Mouse (Mus musculus): ENCODE data around the gene Vps11. TPM values are rescaled to one million over a fixed set of nuclear protein-coding genes. Genes with fewer than 3 reads are reported as not detected.
A peak's percentile ranks its signal among the peaks of the same experiment; 100 is the strongest.
"Not testable (repeated sequence)": the region's sequence is repeated elsewhere in the genome, so short reads cannot be mapped to it uniquely, and the experiment has no call there.

Gene Vps11
- polyA plus RNA-seq, 1 experiment from 2014 or later = 19.7 TPM

DNA sequence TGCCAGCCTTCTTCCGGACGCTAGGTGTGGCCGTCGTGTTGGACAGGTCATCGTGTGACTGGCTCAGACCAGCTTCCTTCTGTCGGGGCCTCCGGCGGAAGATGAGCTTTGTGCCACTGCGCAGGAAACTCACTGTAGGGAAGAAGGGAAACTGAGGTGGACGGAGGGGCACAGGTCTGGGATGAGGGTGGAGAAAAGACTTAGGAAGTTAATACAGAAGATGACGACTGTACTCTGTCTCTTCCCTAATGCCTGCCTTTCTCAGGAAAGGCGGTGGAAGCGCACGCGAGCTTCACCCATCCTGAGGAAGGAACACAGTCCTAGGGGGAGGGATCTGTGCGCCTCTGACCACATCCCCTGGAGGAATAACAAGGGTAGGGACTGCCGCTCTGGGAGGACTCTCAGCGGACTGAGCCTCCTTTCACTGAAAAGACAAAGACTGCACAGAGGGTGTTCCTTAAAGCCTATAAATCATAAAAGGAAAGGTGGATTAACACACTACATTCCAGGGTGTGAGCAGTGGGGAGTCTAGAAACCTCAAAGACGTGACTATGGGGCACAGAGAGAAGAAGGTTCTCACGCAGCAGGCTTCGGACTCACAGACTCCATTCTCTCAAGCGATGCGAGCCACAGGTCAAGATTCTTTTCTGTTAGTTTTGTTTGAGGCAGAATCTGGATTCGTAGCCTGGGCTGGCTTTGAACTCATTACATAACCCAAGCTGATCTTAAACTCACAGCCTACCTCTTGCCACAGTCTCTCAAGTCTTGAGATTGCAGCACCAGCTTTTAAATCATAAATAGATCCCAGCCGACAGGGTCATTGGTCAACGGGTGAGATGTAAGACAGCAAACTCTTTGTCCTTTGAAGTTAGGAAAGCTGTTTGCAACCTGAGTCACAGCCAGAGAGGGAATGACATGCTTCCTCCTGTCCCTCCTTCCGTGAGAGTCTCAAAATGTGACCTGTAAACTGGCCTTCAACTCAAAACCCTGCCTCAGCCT lies 50.0 kb downstream of the Vps11 start:
- peak; percentile 60; the same call in 1 of the 2 replicates for ATAC-seq (ENCODE audit: insufficient number of reproducible peaks, low FRiP score)
- Histone ChIP-seq H3K27me3 (replicated peaks) (no peaks in the 10 kb centered on the region), H3K4me1 (replicated peaks) (peaks cover 13% of the 10 kb centered on the region), H3K9me3 (replicated peaks) (no peaks in the 10 kb centered on the region), H3K9ac (peak overlapping the region; percentile 16; the same call in 1 of the 2 replicates), H3K4me2 (peak overlapping the region; percentile 46), H3K4me3 (peak overlapping the region; percentile 2; the same call in 1 of the 2 replicates), H3K36me3 (peaks cover 40% of the 10 kb centered on the region), H3K27ac (ENCODE audit: poor library complexity, severe bottlenecking) (no peak overlapping the region)
- 16% methylated on average over 27 of the region's 27 CpGs for WGBS

DNA sequence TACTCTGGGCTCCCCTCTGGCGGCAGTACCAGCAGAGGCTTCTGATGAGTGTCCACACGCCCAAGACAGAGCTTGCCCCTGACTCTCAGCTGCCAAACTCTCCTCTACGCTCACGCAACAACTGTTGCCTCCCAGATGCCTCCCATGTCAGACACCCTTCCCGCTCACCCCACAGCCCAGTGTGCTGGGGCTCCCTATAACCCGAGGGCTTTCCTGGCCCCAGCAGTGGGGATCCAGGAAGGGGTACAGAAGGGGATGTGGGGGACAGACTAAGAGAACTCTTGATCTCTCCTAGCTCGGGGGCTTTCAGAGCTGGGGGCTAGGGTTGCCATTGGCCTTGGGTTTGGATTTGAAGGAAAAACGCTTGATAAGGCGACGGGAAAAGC lies 50.7 kb downstream of the Vps11 start:
- Histone ChIP-seq H3K4me1 (replicated peaks) (peaks cover 13% of the 10 kb centered on the region), H3K27me3 (replicated peaks) (no peaks in the 10 kb centered on the region), H3K9ac (peak overlapping the region; percentile 16; the same call in 1 of the 2 replicates), H3K4me2 (peak overlapping the region; percentile 46), H3K27ac (ENCODE audit: poor library complexity, severe bottlenecking) (no peak overlapping the region), H3K9me3 (replicated peaks) (no peaks in the 10 kb centered on the region), H3K4me3 (no peak overlapping the region), H3K36me3 (peaks cover 33% of the 10 kb centered on the region)
- 26% methylated on average over 10 of the region's 10 CpGs for WGBS
- ATAC-seq (ENCODE audit: insufficient number of reproducible peaks, low FRiP score) = no peak

DNA sequence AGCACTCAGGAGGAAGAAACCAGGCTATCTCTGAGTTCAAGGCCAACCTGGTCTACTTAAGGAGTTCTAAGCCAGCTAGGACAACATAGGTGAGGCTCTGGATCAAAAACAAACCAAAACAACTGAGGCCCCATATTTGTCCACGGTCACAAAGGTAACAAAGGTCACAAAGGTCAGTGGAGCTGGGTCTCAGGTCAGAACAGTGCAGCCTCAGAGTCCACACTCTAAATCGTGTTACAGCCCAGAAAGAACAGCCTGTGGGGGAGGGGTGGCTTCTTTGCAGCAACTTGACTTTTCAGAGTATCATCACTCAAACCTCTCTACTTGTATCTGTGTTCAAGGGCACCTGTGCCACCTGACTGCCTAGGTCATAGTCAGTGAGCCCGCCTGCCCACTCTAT lies 51.7 kb downstream of the Vps11 start:
- Histone ChIP-seq H3K4me1 (replicated peaks) (peaks cover 15% of the 10 kb centered on the region), H3K9me3 (replicated peaks) (no peaks in the 10 kb centered on the region), H3K4me3 (no peak overlapping the region), H3K27ac (ENCODE audit: poor library complexity, severe bottlenecking) (no peak overlapping the region), H3K27me3 (replicated peaks) (no peaks in the 10 kb centered on the region), H3K9ac (no peak overlapping the region), H3K4me2 (no peak overlapping the region), H3K36me3 (peaks cover 23% of the 10 kb centered on the region)
- WGBS = 69% methylated on average over 3 of the region's 3 CpGs
- no peak for ATAC-seq (ENCODE audit: insufficient number of reproducible peaks, low FRiP score)

DNA sequence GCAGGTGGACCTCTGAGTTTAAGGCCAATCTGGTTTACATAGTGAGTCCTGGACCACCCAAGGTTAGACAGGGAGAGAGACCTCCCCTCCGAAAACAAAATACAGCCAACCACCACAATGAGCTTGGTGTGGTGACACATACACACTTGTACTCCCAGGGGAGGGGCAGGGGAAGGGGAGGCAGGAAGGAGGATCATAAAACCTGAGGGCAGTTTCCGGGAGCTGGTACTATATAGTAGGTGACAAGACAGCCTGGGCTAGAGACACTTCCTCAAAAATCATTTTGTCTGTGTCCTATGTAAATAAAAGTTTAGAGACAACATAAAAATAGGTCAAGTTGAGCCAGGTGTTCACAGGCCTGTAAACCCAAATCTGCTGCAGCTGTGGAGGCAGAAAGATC lies 54.2 kb downstream of the Vps11 start:
- Histone ChIP-seq H3K36me3 (peaks cover 6% of the 10 kb centered on the region), H3K4me3 (no peak overlapping the region), H3K27me3 (replicated peaks) (no peaks in the 10 kb centered on the region), H3K9ac (no peak overlapping the region), H3K27ac (ENCODE audit: poor library complexity, severe bottlenecking) (no peak overlapping the region), H3K4me1 (replicated peaks) (peaks cover 28% of the 10 kb centered on the region), H3K9me3 (replicated peaks) (no peaks in the 10 kb centered on the region), H3K4me2 (no peak overlapping the region)
- ATAC-seq (ENCODE audit: insufficient number of reproducible peaks, low FRiP score) = no peak
- WGBS = 90% methylated on average over 2 of the region's 2 CpGs

DNA sequence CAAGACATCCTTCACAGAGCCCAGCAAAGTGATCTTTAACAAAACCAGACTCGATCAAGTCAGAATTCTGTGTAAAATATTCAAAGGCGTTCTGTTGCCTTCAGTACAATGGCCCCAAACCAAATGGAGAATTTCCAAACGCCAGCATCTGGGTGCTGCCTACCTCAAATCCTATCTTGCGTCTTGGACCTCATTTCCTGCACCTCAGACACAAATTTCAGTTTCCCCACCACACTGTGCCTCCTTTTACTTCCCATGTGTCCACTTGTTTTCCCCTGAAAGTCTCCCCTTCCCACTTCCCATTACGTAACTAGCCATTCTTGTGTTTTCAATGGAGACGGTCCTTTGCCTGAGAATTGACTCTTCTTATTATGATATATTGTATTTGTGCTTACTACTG lies 54.9 kb downstream of the Vps11 start:
- H3K4me1 ChIP-seq (replicated peaks) = peaks cover 25% of the 10 kb centered on the region
- ATAC-seq (ENCODE audit: insufficient number of reproducible peaks, low FRiP score) = no peak
- no peak overlapping the region for H3K27ac ChIP-seq (ENCODE audit: poor library complexity, severe bottlenecking)
- H3K9me3 ChIP-seq (replicated peaks) = no peaks in the 10 kb centered on the region
- peaks cover 13% of the 10 kb centered on the region for H3K36me3 ChIP-seq
- no peaks in the 10 kb centered on the region for H3K27me3 ChIP-seq (replicated peaks)
- H3K9ac ChIP-seq = no peak overlapping the region
- H3K4me2 ChIP-seq = no peak overlapping the region
- WGBS = 85% methylated on average over 6 of the region's 6 CpGs
- no peak overlapping the region for H3K4me3 ChIP-seq

DNA sequence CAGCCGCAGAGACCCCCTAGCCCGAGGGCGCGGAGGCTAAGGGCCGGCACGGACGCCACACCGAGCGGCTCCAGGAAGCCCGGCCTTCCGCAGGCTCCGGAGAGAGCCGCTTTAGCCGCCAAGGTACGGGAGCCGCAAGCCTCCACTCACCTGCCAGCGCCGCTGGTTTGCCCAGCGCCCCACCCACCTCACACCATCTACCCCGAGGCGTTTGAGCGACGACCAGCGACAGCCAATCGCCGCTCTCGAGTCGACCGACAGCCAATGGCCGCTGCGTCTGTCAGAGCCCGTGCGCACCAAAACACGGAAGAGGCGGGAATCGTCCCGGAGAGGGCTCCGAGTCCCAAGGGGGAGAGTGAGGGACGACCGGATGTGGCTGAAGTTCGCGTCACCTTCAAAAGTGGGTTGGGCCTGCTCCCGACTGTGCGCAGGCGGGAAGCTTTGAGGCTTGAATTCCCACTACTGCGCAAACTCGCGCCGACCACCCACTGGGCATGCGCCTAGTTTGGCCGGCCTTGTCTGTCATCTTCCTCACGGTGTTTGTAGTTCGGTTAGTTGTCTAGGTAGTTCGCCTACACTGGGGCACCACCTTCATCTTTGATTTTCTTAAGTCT lies 55.9 kb downstream of the Vps11 start, which contains the start of gene Hinfp:
Gene Hinfp, minus strand, starts transcription at position 206 of the 614 bp plus-strand sequence.
- Histone ChIP-seq H3K36me3 (peaks cover 22% of the 10 kb centered on the region), H3K9ac (peak within 1 kb of the TSS; percentile 99), H3K9me3 (replicated peaks) (no peaks in the 10 kb centered on the region), H3K4me1 (replicated peaks) (peaks cover 16% of the 10 kb centered on the region), H3K4me3 (peak within 1 kb of the TSS; percentile 97), H3K4me2 (peak within 1 kb of the TSS; percentile 87), H3K27me3 (replicated peaks) (no peaks in the 10 kb centered on the region), H3K27ac (ENCODE audit: poor library complexity, severe bottlenecking) (peak within 1 kb of the TSS; percentile 89)
- WGBS = under 1% methylated on average over 54 of the region's 54 CpGs
- ATAC-seq (ENCODE audit: insufficient number of reproducible peaks, low FRiP score) = peak; percentile 100

DNA sequence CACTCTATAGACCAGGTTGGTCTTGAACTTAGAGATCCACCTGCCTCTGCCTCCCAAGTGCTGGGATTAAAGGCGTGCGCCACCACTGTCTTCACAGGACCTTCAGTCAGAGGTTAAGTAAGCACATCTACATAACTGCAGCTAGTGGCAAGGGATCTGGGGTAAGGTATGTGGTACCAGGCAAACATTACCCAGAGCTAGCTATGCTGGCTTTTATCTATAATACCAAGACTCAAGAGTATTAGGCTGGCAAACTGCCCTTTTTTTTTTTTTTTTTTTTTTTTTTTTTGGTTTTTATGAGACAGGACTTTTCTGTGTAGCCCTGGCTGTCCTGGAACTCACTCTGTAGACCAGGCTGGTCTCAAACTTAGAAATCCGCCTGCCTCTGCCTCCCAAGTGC lies 61.5 kb downstream of the Vps11 start:
- H3K4me2 ChIP-seq; H3K9me3 ChIP-seq (replicated peaks); H3K4me3 ChIP-seq; H3K27me3 ChIP-seq (replicated peaks); H3K27ac ChIP-seq (ENCODE audit: poor library complexity, severe bottlenecking); ATAC-seq (ENCODE audit: insufficient number of reproducible peaks, low FRiP score); H3K9ac ChIP-seq: not testable (repeated sequence)
- H3K36me3 ChIP-seq = peaks cover 74% of the 10 kb centered on the region
- peaks cover 14% of the 10 kb centered on the region for H3K4me1 ChIP-seq (replicated peaks)
- 97% methylated on average over 3 of the region's 3 CpGs for WGBS

Small RNAs within 50 kb of the gene (microRNA-seq; reads per million reads assigned to microRNA genes)
- not detected for gene Gm44335
- not detected for gene Mir7085

Other genes with a start within 250 kb of the Vps11 start
- 0.20 TPM in 1 of 2 replicates, not detected in the other for gene Gm49380, start 248.2 kb downstream of the Vps11 start, polyA plus RNA-seq (2016; fragmentation: Nextera tagmentation; extraction: Ambion mirVana)
- 48.4 and 51.3 TPM in 2 replicates for gene Rnf26, start 248.2 kb downstream of the Vps11 start, polyA plus RNA-seq (2016; fragmentation: Nextera tagmentation; extraction: Ambion mirVana)
- 129 and 130 TPM in 2 replicates for gene Mcam, start 227.2 kb downstream of the Vps11 start, polyA plus RNA-seq (2016; fragmentation: Nextera tagmentation; extraction: Ambion mirVana)
- 18.3 and 20.0 TPM in 2 replicates for gene Cbl, start 127.6 kb downstream of the Vps11 start, polyA plus RNA-seq (2016; fragmentation: Nextera tagmentation; extraction: Ambion mirVana)
- gene Ccdc153, start 121.0 kb downstream of the Vps11 start, polyA plus RNA-seq (2016; fragmentation: Nextera tagmentation; extraction: Ambion mirVana) = not detected in 2 replicates
- not detected in 2 replicates for gene Pdzd3, start 110.2 kb downstream of the Vps11 start, polyA plus RNA-seq (2016; fragmentation: Nextera tagmentation; extraction: Ambion mirVana)
- gene Nlrx1, start 93.1 kb downstream of the Vps11 start, polyA plus RNA-seq (2016; fragmentation: Nextera tagmentation; extraction: Ambion mirVana) = 6.9 and 7.7 TPM in 2 replicates
- gene Abcg4, start 73.1 kb downstream of the Vps11 start, polyA plus RNA-seq (2016; fragmentation: Nextera tagmentation; extraction: Ambion mirVana) = 4.3 and 4.6 TPM in 2 replicates
- gene Hinfp, start 56.0 kb downstream of the Vps11 start, polyA plus RNA-seq (2016; fragmentation: Nextera tagmentation; extraction: Ambion mirVana) = 16.5 and 18.3 TPM in 2 replicates
- 8.6 and 10.3 TPM in 2 replicates for gene C2cd2l, start 41.4 kb downstream of the Vps11 start, polyA plus RNA-seq (2016; fragmentation: Nextera tagmentation; extraction: Ambion mirVana)
- 29.7 and 31.4 TPM in 2 replicates for gene Dpagt1, start 35.7 kb downstream of the Vps11 start, polyA plus RNA-seq (2016; fragmentation: Nextera tagmentation; extraction: Ambion mirVana)
- 221 and 231 TPM in 2 replicates for gene H2afx, start 27.0 kb downstream of the Vps11 start, polyA plus RNA-seq (2016; fragmentation: Nextera tagmentation; extraction: Ambion mirVana)
- 158 and 176 TPM in 2 replicates for gene Hmbs, start 17.4 kb downstream of the Vps11 start, polyA plus RNA-seq (2016; fragmentation: Nextera tagmentation; extraction: Ambion mirVana)
- 21.5 and 23.6 TPM in 2 replicates for gene Hyou1, start 17.8 kb upstream of the Vps11 start, polyA plus RNA-seq (2016; fragmentation: Nextera tagmentation; extraction: Ambion mirVana)
- gene Slc37a4, start 35.2 kb upstream of the Vps11 start, polyA plus RNA-seq (2016; fragmentation: Nextera tagmentation; extraction: Ambion mirVana) = 28.1 and 33.0 TPM in 2 replicates
- 1,234 and 1,239 TPM in 2 replicates for gene Rps25, start 45.5 kb upstream of the Vps11 start, polyA plus RNA-seq (2016; fragmentation: Nextera tagmentation; extraction: Ambion mirVana)
- 82.6 and 85.2 TPM in 2 replicates for gene Trappc4, start 45.9 kb upstream of the Vps11 start, polyA plus RNA-seq (2016; fragmentation: Nextera tagmentation; extraction: Ambion mirVana)
- 19.1 and 21.6 TPM in 2 replicates for gene Ccdc84, start 56.9 kb upstream of the Vps11 start, polyA plus RNA-seq (2016; fragmentation: Nextera tagmentation; extraction: Ambion mirVana)
- not detected in 2 replicates for gene Foxr1, start 79.5 kb upstream of the Vps11 start, polyA plus RNA-seq (2016; fragmentation: Nextera tagmentation; extraction: Ambion mirVana)
- gene Upk2, start 93.3 kb upstream of the Vps11 start, polyA plus RNA-seq (2016; fragmentation: Nextera tagmentation; extraction: Ambion mirVana) = 0.42 TPM in 1 of 2 replicates, not detected in the other
- gene Bcl9l, start 121.2 kb upstream of the Vps11 start, polyA plus RNA-seq (2016; fragmentation: Nextera tagmentation; extraction: Ambion mirVana) = 11.3 and 12.3 TPM in 2 replicates
- gene Cxcr5, start 200.2 kb upstream of the Vps11 start, polyA plus RNA-seq (2016; fragmentation: Nextera tagmentation; extraction: Ambion mirVana) = not detected in 2 replicates
- 12.4 and 13.5 TPM in 2 replicates for gene Ddx6, start 243.2 kb upstream of the Vps11 start, polyA plus RNA-seq (2016; fragmentation: Nextera tagmentation; extraction: Ambion mirVana)

Data from heart, embryonic 12.5 days (tissue).